Mouse (Mus musculus): ENCODE measurements around the gene F930015N05Rik. TPM values are rescaled to one million over a fixed set of nuclear protein-coding genes. Genes with fewer than 3 reads are reported as not detected.

Gene F930015N05Rik
- not detected in 2 replicates for total RNA-seq (2017)

GRCm38 (mm10) chr11:64436412-64436727 is at the start of gene F930015N05Rik:
Gene F930015N05Rik, minus strand, starts transcription at chr11:64436653.
- ATAC-seq (replicated peaks; ENCODE audit: low read depth, poor library complexity, severe bottlenecking): no peak

DNA sequence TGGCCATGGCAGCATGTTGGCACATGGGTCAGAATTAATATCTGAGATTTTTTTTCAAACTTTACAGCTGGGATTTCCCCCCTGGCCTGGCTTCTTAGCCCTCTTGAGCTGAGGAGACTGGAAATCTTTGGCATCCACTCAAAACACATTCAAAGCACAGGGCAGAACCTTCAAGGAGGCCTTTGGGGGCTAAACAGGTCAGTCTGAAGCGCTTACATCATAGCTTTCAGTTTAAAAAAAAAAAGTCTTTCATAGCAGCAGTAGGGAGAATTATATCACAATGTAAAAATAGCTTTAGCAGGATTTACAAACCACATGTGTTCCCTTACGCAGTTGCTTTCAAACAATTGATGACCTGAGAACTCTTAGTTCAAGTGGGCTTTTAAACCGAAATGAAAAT is 45.0 kb upstream of the F930015N05Rik start:
- no peak for ATAC-seq (replicated peaks; ENCODE audit: low read depth, poor library complexity, severe bottlenecking)

- ATAC-seq (replicated peaks; ENCODE audit: low read depth, poor library complexity, severe bottlenecking): no peak
Measured at GRCm38 (mm10) chr11:64473679-64474078, 37.2 kb upstream of the F930015N05Rik start.

DNA sequence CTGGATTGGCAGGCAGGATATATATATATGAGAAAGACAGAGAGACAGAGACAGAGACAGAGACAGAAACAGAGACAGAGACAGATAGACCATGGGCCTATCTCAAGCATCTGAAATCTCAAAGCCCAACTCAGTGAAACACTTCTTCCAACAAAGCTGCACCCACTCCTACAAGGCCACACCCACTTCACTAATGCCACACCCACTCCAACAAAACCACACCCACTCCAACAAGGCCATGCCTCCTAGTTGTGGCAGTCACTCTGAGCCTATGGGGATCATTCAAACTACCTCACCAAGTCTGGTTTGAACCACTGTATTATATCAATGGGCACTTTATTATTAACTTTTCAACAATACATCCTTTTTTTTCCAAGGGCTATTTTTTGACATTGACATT is 34.2 kb upstream of the F930015N05Rik start:
- no peak for ATAC-seq (replicated peaks; ENCODE audit: low read depth, poor library complexity, severe bottlenecking)

DNA sequence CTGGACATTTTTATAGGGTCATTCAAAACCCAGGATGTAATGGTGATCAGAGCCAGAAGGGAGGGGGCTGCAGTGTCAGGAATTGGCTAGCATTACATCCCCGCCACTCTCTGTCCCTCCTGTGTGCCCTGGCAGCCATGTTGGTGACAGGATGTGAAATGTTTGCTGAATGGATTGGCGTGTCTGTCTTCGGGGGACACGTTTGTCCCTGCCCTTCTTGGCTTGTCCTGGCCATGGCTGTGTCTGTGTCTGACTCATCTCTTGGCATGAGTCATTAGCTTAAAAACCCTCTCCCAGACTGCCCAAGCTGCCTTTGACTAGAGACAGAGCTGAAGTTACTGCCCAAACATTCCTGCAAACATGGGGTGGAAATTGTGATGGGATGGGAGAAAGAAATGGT is 32.3 kb upstream of the F930015N05Rik start:
- ATAC-seq (replicated peaks; ENCODE audit: low read depth, poor library complexity, severe bottlenecking): no peak

- no peak for ATAC-seq (replicated peaks; ENCODE audit: low read depth, poor library complexity, severe bottlenecking)
Measured at GRCm38 (mm10) chr11:64461746-64462145, 25.3 kb upstream of the F930015N05Rik start.

DNA sequence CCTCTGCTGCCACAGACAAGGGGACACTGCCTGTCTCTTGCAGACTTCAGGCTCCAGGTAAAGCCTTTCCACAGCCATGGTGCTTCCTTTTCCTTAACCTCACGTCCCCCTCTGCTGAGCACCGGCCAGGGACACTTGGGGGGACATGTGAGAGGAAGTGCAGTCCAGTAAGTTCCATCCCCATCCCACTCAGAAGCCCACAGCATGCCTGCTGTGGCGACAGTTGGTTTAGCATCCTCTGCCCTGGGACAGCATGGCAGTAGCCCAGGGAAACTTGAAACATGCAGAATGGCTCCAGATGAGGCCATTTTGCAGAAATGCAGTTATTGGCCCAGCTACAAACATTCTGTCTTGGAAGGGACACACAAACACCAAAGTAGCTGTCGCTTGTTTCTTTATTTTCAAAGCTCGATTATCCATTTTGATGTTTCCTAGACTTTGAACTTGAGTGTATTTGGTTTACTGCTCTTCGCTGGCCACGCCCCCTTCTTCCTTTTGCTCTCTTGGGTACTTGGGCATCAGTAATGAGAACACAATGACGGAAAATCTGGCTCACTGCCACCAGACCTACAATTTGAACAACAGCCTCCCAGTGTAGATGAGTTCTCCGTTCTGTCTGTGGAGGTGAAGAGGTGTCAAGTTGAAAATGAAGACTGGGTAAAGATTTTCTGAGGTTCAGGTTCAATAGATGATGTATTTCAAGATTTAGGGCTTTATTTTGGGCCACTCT is 12.3 kb upstream of the F930015N05Rik start:
- no peak for ATAC-seq (replicated peaks; ENCODE audit: low read depth, poor library complexity, severe bottlenecking)

DNA sequence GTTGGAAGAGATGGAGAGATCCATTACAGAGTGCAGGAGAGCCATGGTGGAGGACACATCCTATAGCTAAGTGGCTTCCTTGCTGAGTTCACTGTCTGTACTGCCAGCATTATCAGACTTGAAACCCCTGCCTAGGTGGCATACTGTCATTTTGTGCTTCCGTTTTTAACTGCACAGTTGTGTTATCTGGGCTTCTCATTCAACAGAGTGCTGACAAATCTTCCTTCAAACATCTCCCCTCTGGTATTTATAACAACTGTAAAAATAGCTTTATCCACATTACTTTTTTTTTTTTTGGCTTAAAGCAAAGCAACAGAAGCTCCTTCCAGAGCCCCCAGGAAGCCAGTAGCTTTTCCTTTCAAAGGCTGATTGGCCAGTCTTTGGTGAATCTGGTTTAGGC is 8.8 kb upstream of the F930015N05Rik start:
- no peak for ATAC-seq (replicated peaks; ENCODE audit: low read depth, poor library complexity, severe bottlenecking)

DNA sequence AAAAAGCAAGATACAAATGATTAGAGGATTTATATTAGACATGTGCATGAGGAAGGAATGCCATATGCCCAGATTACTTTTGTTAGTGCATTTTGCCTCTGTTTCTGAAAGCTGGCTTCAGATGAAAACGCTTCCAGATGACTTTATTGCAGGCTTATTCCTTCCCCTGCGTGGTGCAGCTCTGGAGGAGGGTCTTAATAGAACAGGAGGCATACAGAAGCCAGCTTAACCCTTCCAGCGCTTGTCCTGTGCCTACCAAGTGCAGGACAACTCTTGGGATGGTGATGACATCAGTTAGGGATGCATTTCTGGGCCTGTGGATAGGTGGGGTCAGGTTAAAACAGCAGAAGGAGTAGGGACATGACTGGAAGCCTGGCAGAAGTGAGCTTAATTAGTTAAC is 6.2 kb upstream of the F930015N05Rik start:
- ATAC-seq (replicated peaks; ENCODE audit: low read depth, poor library complexity, severe bottlenecking): no peak

DNA sequence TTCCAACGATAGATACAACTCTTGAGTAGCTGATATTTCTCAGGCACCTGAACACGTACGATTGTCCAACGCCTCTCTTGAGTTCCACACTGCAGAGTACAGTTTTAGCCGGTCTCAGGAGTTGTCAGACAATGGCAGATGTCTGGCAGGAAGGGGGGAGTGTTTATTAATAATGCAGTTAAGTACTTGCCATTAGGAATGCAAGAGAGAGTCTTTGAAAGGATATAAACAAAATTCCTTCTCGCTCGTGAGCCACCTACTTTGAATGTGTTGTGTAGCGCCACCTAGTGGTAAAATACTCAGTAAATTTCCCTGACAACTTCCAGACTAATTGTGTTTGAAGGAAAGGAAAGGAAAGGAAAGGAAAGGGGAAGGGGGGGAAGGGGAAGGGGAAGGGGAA is 5.7 kb upstream of the F930015N05Rik start:
- no peak for ATAC-seq (replicated peaks; ENCODE audit: low read depth, poor library complexity, severe bottlenecking)

DNA sequence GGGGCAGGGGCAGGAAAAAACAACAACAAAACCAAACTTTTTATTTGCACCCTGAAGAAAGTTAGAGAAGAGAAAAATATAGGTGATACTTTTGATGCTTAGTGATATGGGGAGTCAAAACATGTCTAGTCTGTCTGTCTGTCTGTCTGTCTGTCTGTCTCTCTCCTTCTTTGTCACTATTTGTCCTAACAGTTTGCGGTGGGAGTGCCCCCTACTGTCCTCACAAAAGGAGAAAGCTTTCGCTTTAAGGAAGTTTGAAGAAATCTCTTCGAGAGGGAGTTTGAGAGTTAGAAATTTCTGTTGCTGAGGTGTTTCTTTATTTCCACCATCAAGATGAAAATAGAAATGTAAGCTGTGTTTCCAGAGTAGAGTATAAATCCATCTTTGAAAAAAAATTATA is 2.5 kb upstream of the F930015N05Rik start:
- ATAC-seq (replicated peaks; ENCODE audit: low read depth, poor library complexity, severe bottlenecking): no peak

GRCm38 (mm10) chr11:64437721-64438120 is 1.3 kb upstream of the F930015N05Rik start:
- no peak for ATAC-seq (replicated peaks; ENCODE audit: low read depth, poor library complexity, severe bottlenecking)

DNA sequence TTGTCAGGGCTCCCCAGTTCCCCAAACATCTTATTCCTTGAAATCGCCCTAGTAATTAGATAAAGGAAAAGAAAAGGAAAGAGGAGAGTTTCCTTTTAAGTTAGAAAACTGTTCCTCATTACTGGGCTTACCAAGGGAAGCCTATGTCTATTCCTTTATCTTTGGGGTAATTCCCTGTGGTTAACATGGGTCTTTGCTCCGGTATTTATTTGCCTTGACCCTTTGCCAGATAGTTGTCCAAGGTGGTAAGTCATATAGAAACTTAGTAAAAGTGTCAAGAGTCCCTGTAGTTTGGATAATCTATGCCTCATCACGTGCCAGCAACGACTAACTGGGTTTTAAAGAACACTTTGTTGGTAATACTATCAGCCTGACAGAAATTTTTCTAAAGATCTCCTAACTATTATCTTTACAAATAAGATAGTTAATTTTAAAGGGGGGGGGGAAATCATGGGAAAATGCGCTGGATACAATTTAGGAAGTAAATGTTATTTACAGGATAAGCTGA is 392 bp upstream of the F930015N05Rik start:
- no peak for ATAC-seq (replicated peaks; ENCODE audit: low read depth, poor library complexity, severe bottlenecking)

DNA sequence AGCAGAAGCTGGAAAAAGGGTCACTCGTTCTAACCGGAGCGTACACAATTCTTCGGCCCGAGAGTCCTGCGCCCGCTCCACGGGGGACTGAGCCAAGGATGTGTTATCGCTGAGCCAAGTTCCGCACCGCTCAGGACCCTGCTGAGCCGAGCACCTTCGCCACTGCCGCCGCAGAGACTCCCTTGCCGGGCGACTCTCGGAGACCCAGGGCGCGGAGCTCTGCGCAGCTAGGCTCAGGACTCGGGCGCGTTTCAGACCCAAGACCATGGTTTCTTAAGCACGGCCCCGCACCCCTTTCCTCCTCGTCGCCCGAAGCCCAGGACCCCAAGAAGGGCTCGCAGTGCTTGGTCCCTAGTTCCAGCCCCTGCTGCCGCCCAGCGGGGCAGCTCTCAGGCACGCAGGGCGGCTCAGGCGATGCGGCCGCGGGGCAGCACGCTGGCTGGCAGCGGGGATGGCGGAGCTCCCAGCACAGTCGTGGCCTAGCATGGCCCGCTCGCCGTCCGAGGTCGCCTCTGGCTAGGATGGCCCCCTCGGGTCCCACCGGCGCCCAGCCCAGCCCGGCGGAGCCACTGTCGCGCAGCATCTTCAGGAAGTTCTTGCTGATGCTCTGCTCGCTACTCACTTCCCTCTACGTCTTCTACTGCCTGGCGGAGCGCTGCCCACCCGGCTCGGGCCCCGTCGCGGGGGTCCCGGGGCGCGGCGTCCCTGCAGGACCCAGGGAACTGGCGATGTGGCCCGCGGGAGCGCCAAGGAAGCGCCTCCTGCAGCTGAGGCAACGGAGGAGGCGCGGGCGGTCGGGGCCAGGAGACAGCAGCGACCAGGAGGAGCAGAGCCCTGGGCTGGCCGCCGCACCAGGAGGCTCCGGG is 674 bp downstream of the F930015N05Rik start:
- peak; percentile 26; the same call in 1 of the 2 replicates for ATAC-seq (replicated peaks; ENCODE audit: low read depth, poor library complexity, severe bottlenecking)

DNA sequence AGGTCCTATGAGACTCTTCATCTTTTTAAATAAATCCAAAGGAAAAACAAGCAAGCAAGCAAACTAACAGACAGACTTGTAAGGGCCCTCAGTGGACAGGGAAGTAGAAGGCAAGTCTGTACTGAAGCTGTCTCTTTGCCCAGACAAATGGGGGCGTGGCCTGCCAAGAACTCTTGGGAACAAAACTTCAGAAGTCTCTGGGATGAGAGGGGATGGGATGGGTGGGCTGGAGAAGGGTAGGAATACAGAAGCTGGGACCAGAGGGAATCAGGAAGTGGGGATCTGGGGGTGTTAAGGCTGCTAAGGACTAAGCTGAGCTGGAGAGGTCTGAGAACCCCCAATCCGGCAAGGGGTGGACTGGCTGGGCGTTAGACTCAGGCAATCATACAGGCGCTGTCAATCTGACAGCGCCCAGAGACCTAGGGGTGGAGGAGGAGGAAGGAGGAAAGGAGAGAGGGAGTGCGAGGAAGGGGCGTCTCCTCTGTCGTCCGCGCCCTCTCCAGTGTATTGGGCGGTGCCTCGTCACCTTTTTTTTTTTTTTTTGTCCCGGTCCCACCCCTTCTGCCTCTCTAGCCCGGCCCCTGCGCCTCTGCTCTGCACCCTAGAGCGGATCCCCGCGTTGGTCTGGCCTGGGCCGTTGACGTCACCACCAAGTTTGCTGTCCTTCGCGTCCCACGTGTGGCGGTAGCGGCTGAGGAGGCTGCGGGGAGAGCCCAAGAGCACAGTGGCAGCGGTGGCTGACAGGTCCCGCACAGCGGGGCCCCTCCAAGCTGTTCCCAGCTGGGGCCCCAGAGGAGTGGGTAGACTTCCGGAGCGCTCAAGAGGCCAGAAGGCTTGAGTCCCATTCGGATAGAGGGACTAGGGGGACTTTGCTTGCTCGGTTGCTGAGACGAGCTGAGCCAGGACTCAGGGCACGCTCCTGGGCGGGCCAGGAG is 1.6 kb downstream of the F930015N05Rik start, which contains the start of gene Hs3st3a1:
Hs3st3a1 (plus strand) TSS at position 722 of the 935 bp plus-strand sequence.
- peak; percentile 85 for ATAC-seq (replicated peaks; ENCODE audit: low read depth, poor library complexity, severe bottlenecking)

GRCm38 (mm10) chr11:64418969-64419368 is 17.5 kb downstream of the F930015N05Rik start:
- no peak for ATAC-seq (replicated peaks; ENCODE audit: low read depth, poor library complexity, severe bottlenecking)

DNA sequence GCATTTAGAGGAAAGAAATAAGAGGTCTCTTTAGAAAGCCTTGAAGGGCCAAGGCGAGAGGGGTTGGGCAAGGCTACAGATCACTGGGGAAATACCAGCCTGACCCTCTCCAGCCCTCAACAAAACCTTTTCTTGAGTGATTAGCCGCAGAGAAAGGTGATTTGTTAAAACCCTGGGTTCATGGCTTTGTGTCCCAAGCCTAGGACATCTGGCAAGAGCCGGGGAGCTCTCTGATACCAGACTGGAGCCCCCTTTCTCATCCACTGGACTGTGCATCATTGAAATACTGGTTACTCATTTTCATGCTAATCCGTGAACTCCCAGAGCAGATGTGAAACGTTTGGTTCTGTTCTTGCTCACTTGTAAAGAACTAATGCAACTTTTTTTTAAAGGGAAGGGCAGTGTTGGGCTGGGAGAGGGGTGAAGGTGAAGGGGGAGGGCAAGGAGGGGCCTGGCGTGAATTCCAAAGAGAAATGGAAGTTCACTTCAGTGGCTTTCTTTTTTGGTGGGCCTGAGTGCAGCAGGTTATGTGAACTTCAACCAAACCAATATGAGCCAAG is 35.8 kb downstream of the F930015N05Rik start:
- ATAC-seq (replicated peaks; ENCODE audit: low read depth, poor library complexity, severe bottlenecking): no peak

GRCm38 (mm10) chr11:64397612-64398011 is 38.8 kb downstream of the F930015N05Rik start:
- ATAC-seq (replicated peaks; ENCODE audit: low read depth, poor library complexity, severe bottlenecking): no peak

GRCm38 (mm10) chr11:64396949-64397348 is 39.5 kb downstream of the F930015N05Rik start:
- no peak for ATAC-seq (replicated peaks; ENCODE audit: low read depth, poor library complexity, severe bottlenecking)
